Mouse (Mus musculus) left cerebral cortex, adult 18-20 months (tissue): ENCODE data around the gene Gm20918. TPM values are rescaled to one million over a fixed set of nuclear protein-coding genes. Genes with fewer than 3 reads are reported as not detected.
"Not testable (repeated sequence)": the region's sequence is repeated elsewhere in the genome, so short reads cannot be mapped to it uniquely, and the experiment has no call there.

Source experiments
- DNase-seq, 2 experiments: peaks; one replicate each; pipeline ENCODE4 v3.0.0; 2021 to 2022; ENCODE audit warnings: low spot score in 2 of 2, mixed read lengths in 1 of 2
- long read RNA-seq, 2 experiments: library from polyadenylated mRNA; stranded (forward); transcript quantifications; one replicate each; pipeline ENCODE4 v2.0.0; 2021
- total RNA-seq, 2 experiments: library from RNA; stranded (reverse); gene quantifications; 2 replicates each; pipeline ENCODE4 v1.2.3; 2021

Gene Gm20918
- total RNA-seq: not detected
- long read RNA-seq, experiment 1: 0 reads
- long read RNA-seq, experiment 2: 0 reads

- not testable (repeated sequence) for DNase-seq
Measured at GRCm38 (mm10) chrY:5043637-5044036, at the start of gene Gm20918. Gm20918 (plus strand) TSS chrY:5043937.

Other genes with a start within 250 kb of the Gm20918 start
- not detected for gene Gm21820, start 205.5 kb downstream of the Gm20918 start, total RNA-seq